Mouse (Mus musculus) ovary, postnatal 36 days (tissue): ENCODE measurements at regions not wholly inside any gene's neighbourhood (a gene's known extent, or its start where the extent isn't known, plus 50 kb on each side); places are given as distances from the start of the nearest gene placed in this dataset.

ENCODE experiments used
- DNase-seq: peaks from one replicate; pipeline ENCODE4 v3.0.0; 2022; ENCODE audit warnings: low spot score, mixed read lengths

DNA sequence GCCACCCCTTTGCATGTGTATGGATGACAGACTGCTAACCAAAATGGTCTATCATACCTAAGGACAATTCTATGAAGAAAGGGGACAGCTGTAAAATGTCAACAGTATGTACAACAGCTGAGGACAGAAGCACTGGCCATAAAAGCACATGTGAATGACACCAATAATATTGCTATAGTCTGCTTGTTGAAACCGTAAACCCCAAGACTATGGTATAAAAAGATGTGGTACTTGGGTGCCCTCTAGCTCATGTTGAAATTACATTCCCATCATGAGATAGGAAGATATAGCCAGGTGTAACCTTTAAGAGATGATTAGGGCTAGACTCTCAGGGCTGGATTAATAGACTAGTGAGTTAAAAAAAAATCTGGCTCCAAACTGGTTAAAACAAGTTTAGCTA lies 361.6 kb upstream of the Sptlc3 start:
- no peak for DNase-seq

DNA sequence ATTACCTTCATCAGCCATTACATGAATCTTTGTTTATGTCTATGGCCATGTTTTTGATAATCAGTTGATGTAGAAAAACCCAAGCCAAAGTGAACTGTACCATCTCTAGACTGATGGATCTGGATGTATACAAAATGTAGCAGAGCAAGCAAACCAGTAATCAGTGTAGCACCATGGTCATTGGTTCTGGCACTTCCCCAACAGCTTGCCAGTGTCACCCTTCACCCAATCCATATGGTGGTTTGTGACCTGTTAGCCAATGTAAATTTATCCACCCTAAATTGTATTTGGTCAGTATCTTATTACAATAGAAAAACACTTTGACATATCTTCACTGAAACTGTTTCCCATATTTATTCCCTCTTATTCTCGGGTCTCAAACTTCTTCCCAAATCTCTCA lies 346.7 kb upstream of the Sptlc3 start:
- no peak for DNase-seq

DNA sequence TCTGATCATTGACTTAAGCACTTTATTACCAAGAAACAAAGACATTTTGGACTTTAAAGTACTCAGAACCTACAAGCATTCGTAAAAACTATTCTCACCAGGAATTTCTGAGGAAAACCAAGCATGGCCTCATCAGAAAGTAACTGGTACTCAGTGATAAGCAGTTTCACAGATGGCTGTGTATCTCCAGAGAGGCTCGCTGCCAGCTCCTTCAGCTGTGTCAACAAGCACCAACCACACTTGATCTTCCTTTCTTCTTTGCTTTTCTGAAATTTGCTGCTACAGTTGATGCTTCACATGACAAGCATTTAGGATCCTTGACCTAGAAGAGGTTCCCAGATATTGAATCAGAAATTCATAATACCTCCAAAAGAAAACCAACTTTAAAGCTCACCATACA lies 314.1 kb upstream of the Sptlc3 start:
- DNase-seq, result no peak

DNA sequence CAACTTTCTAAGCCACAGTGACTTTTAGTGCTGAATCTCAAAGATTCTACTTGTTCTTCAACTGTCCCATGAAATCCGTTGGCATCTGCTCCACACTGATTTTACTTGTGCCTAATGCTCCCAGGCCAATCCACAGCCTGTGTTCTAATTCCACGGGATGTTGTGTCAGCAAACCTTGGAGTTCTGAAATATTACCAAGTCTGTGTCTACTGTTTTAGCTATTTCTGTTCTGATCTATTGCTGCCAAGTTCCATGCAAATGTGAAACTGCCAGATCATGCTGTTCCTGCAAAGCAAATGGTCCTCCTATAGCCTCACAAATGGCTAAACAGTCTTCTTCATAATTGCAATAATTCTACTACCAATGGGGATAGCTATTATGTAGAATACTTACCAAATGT lies 295.4 kb upstream of the Sptlc3 start:
- DNase-seq, result no peak

DNA sequence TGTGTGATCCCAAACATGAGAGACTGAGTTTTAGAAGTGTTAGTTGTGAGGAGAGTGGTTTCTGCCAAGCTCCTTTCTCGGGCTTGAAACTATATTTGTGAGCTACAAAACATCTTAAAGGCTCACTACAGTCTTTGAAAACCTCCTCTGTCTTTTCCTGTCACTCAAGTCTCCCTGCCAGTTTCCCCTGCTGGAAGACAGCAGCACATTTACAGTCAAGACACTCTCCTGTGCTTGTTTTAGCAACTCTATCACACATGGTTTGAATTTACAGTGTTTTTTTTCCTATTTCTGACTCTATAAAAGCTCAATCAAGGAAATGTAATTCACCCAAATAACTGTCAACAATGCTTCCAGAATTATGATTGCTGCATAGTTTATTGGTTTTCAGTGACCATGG lies 286.1 kb upstream of the Sptlc3 start:
- DNase-seq, result no peak

DNA sequence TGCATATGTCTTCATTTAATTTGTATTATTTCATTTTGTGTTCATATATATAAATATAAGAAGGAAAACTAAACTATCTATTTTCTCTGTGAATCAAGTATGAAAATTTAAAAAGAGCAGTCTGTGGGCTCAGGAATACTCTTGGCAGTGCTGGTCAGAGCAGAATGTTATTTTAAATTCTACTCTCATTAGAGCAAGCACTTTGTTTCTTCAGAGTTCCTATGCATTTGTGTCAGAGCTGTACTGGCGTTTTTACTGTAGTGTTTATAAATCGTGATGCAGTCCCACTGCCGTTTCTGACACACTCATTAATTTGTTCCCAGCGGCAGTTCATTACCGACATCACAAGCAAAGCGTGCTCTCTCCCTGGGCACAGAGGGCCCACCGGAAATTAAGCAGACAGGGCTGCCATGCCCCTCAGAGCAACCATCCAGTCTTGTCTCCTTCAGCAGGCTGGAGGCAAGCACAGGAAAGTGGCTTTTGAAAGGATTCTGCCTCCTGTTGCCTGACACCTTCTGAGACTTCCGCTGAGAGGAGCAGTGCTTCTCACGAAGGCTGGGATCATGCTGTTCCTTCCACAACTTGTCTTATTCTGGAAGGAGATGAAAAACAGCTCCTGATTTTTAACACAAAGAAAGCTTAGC lies 272.8 kb upstream of the Sptlc3 start:
- no peak for DNase-seq

DNA sequence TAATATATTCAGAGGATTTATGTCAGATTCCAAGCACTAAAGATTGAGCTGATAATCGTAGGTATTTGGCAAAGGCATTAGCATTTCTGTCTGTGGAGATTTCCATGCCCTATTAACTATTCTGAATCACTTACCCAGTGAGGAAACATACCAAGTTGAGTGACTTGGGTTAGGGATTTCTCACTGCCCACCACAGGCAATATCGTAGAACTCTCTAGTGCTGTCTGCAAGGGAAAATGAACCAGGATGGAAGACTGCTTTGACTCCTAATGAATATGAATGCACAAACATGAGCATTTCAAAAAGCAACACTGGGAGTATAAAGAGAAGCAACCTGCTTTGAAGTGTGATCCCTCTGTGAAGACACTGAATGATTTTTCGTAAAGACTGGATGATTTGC lies 263.3 kb upstream of the Sptlc3 start:
- no peak for DNase-seq

DNA sequence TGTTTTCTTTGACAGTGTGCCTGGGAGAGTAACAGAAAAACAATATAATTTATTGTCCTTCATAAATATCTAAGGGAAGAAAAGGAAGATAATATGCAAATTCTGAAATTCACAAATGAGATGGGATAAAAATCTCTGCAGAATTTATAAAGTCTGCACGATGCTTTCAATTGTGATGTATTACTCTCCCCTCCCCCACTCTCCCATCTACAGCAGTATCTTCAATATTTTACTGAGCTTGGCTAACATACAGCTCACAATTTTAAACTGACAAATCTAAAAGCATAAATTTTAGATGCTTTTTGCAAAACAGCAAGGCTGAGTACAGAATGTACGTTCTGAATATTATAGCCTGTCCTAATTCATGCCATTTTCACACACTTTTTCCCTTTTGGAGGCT lies 243.6 kb upstream of the Sptlc3 start:
- no peak for DNase-seq

DNA sequence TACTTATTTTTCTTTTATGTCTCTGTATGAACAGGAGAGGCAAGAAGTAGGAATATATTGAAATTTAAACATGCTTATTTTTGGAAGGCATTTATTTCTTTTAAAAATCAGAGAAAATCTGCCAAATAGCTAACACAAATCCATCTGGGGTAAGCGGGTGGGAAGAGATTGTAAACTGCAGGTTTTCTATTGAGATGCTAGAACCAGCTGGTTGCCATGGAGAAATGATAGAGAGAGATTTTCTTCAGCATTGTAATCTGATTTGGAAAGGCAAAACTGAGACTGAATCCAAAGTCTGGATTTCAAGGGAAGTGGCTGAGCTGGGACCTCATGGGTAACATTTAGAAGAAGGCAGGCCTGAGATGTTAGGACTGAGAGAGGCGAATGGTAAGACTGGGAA lies 226.6 kb upstream of the Sptlc3 start:
- no peak for DNase-seq

DNA sequence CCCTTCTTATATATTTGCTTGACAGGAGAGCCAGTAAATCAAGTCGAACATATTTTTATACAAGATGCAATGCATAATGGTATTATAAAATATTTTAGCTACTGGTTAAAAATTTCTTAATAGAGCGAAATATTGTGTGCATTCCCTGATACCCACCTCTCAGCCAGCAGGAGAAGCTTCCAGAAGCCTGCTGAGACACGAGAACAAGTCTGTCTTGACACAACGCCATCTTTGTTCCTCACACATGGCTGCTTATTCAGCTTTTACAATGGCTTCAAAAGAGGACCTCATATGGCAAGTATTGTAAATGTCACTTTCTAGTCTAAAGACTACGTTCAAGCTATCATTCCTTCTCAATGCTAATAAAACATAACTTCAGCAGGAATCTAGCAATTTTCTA lies 217.1 kb upstream of the Sptlc3 start:
- DNase-seq, result no peak

DNA sequence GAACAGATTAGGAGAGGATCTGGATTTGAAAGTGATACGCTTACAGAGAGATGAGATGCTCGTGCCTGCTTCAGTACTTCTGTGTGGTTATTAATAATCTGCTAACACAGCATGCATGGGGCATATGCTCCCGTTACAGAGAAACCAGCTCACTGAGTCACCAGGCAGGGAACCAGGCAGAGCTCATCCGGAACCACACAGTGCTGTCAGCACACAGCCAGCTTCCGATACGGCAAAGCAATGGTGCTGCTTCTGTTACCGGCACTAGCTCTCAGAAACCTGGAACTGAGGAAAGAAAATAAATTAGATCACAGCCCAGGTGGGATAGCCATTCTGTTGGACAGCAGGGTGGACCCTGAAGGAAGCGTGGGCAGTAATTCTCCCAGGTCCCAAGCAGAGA lies 216.1 kb upstream of the Sptlc3 start:
- DNase-seq, result no peak

DNA sequence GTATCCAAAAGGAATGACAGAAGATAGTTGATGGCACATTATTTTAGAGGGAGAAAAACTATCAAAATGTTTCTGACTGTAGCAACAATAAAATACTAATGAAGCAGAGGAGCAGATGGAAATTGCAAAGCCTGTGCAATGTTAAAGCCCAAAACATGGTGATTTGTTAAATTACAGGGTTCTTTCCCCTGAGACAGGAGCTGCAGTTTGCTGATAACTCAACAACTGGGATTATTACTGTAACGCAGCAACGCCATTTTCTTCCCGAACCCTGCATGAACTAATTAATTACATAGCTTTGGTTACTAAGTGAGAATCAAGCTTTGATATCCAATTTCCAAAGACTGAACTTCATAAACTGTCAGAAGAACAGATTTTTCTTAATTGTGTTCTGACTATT lies 212.7 kb upstream of the Sptlc3 start:
- DNase-seq, result no peak

DNA sequence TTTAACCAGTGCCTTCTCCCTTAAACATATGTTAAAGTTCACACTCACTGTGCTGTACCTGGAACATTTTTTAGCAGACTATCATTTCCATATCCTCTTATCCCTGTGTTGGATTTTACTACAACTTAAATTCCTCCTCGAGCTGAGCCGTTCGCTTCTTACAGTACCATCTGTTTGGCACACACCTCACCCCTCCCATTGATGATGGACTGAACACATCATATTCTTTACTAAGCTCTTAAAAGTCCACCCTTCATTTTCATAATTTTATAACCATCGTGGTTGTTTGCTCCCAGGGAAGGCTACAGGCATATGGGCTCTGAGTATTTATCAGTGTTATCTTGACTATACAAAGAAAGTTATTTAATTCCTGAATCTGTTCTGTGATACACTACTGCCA lies 209.4 kb upstream of the Sptlc3 start:
- DNase-seq, result no peak

DNA sequence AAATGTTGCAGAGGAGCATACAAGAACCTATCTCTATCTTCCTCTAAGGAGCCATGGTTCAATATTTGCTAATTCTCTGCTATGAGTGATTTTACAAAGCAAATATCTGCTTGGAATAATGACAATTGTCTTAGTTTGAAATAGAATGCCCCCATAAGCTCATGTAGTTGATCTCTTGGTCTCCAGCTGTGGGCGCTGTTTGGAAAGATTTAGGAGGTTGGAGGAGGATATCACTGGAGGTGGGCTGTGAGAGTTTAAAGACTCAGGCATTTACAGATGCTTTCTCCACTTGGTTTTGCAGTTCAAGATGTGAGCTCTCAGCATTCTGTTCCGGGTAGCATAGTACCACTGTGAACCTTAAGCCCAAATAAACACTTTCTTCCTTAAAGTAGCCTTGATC lies 207.3 kb upstream of the Sptlc3 start:
- DNase-seq, result no peak

DNA sequence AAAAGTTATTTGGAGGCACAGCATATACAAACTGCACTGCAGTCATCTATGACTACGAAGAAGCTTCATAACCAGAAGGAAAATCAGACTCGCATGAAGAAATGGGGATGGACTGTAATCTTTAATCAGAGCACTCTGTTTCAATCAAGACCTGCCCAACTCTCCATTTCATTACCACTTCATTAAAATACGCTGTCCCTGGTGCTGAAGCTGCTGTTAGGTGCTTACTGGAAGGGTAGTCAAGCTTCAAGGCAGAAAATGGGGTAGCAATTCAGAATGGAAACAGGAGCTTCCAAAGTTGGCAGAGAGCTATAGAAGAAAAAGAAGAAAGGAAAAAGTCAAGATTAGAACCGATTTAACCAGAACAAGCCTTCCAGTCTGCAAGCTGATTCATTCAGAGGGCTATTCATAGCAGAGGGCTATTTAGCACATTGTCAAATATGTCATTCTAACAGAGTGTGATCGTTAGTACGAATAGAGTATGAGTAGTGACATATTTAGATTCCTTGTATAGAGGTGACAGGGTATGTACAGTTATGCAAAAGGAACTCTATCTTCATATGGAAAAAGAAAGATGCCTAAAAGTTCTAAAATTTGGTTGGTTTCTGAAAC lies 195.1 kb upstream of the Sptlc3 start:
- no peak for DNase-seq

DNA sequence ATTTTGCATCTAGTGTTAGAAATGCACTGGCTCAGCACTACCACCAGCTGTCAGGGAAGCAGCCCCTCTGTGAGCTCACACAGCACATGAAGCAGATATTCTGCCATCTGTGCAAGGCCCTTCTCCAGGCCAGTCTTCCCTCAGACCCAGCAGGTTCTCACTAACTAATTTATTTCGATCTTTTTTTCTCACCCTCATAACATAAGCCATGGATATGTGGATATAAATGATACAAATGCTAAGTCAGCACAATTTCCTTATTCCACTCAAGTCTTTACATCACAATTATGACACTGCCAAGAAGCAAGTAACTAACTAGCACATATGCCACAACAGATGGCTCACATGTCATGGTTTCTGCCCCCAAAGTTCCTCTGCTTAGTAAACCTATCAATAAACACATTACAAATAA lies 182.3 kb upstream of the Sptlc3 start:
- DNase-seq, result no peak

DNA sequence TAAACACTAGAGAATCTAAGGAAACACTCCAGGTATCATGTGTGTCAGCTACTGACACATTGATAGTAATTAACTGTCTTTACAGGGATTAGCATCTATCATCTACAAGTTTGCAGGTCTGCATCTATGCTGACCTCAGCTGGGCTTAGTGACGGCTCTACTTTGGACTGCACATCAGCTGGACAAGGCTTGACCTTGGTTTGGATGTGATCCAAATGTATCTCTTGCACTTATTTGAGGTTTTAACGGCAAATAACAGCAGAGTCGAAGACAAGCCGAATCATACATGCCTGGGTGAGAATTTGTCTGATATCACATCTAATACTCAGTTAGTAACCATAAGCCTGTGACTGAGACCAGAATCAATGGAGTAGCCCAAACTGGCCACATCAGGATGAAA lies 181.7 kb upstream of the Sptlc3 start:
- DNase-seq, result no peak

DNA sequence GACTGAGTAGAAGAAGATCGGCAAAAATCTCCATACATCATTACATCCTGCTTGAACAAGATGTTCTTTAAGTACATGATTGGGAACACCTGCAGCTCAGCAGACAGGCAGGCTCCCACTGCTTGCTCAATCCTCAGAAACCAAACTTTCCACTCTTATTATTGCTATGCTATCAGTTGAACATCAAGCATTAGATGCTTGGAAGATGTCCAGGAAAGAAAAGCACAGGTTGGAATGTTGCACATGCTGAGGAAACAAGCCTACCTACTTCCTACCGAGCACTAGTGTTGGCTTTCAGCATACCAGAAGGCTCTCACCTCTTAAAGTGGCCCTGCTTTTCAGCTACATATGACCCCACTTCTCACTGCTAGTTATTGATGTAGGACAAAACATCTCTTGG lies 171.2 kb upstream of the Sptlc3 start:
- no peak for DNase-seq

DNA sequence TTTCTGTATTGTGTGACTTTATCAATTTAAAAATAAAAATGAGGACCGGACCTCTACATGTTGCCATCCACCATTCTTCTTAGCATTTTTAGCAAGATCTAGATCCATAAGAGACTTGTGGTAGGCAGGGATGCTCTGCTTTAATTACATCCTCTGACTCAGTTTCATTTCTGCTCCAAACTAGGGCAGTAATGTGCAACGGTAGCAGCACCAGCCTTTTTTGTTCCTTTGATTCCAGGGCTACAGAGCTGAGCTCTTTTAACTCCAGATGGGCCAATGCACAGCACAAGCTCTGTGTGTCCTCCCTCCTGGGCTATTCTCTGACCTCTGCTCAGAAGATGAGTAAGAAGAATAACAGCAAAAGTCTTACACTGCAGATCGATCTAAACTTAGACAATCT lies 168.2 kb upstream of the Sptlc3 start:
- DNase-seq, result no peak

DNA sequence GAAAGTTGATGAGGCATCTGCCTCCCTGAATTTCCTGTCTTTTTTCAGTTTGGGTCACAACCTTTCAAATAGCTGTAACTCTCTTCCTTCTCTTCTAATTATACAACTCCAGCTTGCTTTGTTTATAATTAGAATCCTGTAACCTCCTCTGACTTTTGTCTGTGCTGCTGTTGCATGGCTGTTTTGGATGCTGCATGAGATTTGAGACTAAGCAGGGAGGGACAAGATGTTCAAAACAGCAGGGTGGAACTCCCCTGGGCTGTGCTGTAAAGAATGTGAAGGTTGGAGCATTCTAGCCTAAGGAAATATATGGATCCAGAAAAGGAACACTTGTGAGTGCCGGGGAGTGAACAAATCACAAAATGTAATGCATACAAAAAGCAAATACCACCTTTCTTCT lies 159.0 kb upstream of the Sptlc3 start:
- DNase-seq, result no peak

DNA sequence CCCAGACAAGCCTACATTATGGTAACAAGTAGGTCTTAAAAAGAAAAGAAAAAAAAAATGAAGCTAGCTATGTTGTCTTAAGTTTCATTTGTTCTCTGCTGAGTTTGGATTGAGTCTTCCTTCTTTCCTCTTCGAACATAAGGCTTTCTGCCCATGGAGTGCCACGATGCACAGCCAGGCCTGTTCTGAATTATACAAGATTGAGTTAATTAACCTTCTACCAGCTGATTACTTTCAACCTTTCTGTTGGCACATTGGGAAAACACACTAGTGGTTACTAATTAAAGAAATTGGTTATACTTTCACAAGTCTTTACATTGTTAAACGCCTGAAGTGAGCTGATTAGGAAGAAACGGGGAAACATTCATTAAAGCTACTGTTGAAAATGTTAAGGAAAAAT lies 155.5 kb upstream of the Sptlc3 start:
- DNase-seq, result no peak

DNA sequence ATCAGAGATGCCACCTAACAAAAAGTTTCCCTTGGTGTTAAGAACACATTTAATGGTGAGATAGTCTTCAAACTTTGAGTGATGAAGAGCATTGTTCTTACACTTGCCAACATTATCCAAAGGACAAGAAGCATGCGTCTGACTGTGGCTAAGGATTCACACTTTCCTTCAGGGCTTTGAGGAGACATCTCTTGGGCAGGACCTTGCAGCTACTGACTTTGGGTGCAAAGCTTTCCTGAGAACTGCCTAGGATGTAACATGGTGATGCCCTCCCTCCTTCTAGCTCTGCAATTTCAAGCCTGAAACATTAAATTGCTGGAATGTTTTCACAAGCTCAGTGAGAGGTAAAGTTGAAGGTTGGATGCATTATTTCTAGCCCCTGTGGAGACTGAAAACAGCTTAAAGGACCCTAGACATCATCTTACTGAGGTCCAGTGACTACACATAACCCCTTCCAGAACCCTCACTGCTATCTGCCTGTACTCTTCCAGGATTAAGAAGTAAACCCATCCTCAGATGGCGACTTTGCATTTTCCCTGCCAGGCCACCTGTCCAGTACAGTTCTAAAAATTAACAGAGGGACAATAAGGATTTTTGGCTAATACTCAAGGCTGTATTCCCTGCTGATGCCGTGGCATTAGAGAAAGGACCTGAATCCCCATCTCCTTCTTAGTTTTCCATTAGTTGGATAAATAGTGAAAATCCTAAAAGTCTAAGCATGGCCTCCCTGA lies 137.3 kb upstream of the Sptlc3 start:
- DNase-seq, result no peak

DNA sequence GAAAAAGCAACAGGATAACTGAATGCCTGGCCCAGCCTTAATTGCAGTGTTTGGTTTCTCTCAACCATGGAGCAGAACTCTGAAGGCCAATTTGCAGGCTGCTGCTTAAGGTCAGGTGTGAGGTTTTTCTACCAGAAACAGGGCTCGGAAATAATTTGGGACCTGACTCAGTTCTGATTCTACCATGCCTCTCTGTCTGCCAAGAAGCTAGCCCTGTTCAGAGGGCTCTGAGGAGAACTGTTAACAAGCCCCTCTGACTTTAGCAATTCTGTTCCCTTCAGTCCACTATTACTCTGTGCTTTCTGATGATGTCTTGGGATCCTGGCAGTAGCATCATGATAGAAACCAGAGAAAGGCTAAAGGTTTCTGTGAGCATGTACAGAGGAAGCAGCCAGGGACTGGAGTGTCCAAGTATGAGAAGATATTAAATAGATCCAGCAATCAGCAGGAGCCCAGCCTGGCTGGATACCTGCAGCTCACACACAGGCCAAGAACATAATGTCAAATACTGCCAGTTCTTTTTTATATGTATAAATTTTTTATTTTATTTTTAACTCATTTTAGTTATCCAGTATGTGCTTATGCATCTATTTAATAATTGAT lies 131.4 kb upstream of the Sptlc3 start:
- DNase-seq, result no peak
